ENCODE assay signal across 10 mouse cellular contexts in the genomic region with DNA sequence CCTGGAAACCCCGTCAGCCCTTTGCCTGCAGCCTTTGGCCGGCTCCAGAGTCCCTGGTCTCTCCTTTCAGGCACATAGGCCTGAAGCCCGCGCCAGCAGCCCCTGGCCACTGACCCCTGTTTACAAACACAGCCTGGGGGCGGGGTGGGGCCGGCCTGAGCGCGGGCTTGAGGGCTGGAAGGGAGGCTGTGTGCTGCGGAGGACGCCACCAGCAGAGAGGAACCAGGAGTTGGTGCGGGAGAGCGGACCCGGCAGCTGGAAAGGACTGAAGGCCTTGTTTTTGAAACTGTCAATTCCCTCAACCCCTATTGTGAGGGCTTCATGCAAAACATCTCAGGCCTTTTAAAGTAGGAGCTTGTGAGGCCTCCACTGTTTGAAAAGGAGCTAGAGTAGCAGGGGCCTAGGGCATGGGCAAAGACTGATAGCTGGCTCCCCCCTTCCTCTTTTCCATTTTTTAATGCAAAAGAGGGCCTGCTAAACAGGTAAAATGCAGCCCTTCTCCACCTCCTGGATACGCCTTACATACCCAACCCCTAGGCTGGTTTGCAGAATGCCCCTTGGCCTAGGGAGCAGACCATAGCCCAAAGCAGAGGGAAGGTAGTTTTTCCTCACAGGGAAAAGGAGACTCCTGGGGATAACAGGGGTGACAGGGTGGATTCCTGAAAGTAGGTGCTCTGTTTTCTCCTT. TPM values are rescaled to one million over a fixed set of nuclear protein-coding genes. Genes with fewer than 3 reads are reported as not detected.
DNase-seq lines count a peak whose midpoint lies in the region; ATAC-seq lines count a peak whose summit lies in the region.
"Had no signal": no experiment of that assay in that cellular context is flagged by ENCODE, and none has a peak within 500 bp of the region (broad histone marks: within the 10 kb centered on the region; RNA-seq: fewer than 3 reads in every experiment).

No protein-coding gene starts in this region.

- no peak overlapping the region for H3K4me3 ChIP-seq in heart, embryonic 16.5 days (ENCODE audit: low read length)
- H3K4me3 ChIP-seq in embryonic facial prominence, embryonic 11.5 days (ENCODE audit: low read depth, low read length): peak overlapping the region; percentile 28
- peak overlapping the region; percentile 81 for H3K4me3 ChIP-seq in midbrain, embryonic 10.5 days

- H3K4me1 ChIP-seq in heart, embryonic 16.5 days (ENCODE audit: control insufficient read depth, insufficient read depth, low read length): peaks cover 14% of the 10 kb centered on the region
- H3K4me1 ChIP-seq in embryonic facial prominence, embryonic 11.5 days (ENCODE audit: control insufficient read depth, insufficient read depth, low read length): peaks cover 9% of the 10 kb centered on the region
- peaks cover 72% of the 10 kb centered on the region for H3K4me1 ChIP-seq in midbrain, embryonic 10.5 days

- H3K9me3 ChIP-seq in heart, embryonic 16.5 days (replicated peaks; ENCODE audit: control insufficient read depth, low read length): no peaks in the 10 kb centered on the region
- no peaks in the 10 kb centered on the region for H3K9me3 ChIP-seq in embryonic facial prominence, embryonic 11.5 days (replicated peaks; ENCODE audit: control insufficient read depth, low read length)
- no peaks in the 10 kb centered on the region for H3K9me3 ChIP-seq in midbrain, embryonic 10.5 days (replicated peaks)

- H3K4me2 ChIP-seq in heart, embryonic 16.5 days (ENCODE audit: low read depth, low read length): peak overlapping the region; percentile 43
- H3K4me2 ChIP-seq in embryonic facial prominence, embryonic 11.5 days (ENCODE audit: low read depth, low read length): peak overlapping the region; percentile 78

- peak overlapping the region; percentile 63 for H3K9ac ChIP-seq in heart, embryonic 16.5 days (ENCODE audit: low read length)
- H3K9ac ChIP-seq in embryonic facial prominence, embryonic 11.5 days (replicated peaks; ENCODE audit: low read length): peak overlapping the region; percentile 89

- H3K27me3 ChIP-seq in heart, embryonic 16.5 days (ENCODE audit: control insufficient read depth, insufficient read depth, low read length): no peaks in the 10 kb centered on the region
- H3K27me3 ChIP-seq in embryonic facial prominence, embryonic 11.5 days (ENCODE audit: control insufficient read depth, insufficient read depth, low read length): no peaks in the 10 kb centered on the region
- no peaks in the 10 kb centered on the region for H3K27me3 ChIP-seq in midbrain, embryonic 10.5 days (ENCODE audit: low read depth, poor library complexity, severe bottlenecking)

- peak; percentile 52; the same call in 1 of the 2 replicates for ATAC-seq in heart, embryonic 16.5 days (replicated peaks; ENCODE audit: extremely low read depth, insufficient read depth, low FRiP score)
- peak; percentile 75 for ATAC-seq in embryonic facial prominence, embryonic 11.5 days (replicated peaks; ENCODE audit: insufficient number of reproducible peaks, low FRiP score, low TSS enrichment, low read depth)

- no peak for DNase-seq in heart, adult 18-20 months
- DNase-seq in embryonic facial prominence, embryonic 11.5 days (ENCODE audit: low spot score): peak; percentile 71
- peak; percentile 53 for DNase-seq in kidney, adult 18-20 months
- DNase-seq in midbrain, embryonic 10.5 days (ENCODE audit: low spot score): peak; percentile 92
- DNase-seq in spleen, postnatal 14 days (ENCODE audit: low spot score in 2 of 2): no peak
- no peak for DNase-seq in left cerebral cortex, adult 9 months (ENCODE audit: low spot score in 2 of 2)
- DNase-seq in thymus, postnatal 10 days (ENCODE audit: low spot score in 2 of 2): no peak

- WGBS in heart, embryonic 16.5 days: 37% methylated on average over 14 of the region's 14 CpGs
- WGBS in embryonic facial prominence, embryonic 11.5 days: 3% methylated on average over 14 of the region's 14 CpGs
- WGBS in midbrain, embryonic 10.5 days: 4% methylated on average over 14 of the region's 14 CpGs

- peak overlapping the region; percentile 3; the same call in 1 of the 2 replicates for H3K27ac ChIP-seq in heart, embryonic 16.5 days (ENCODE audit: low read length)
- peak overlapping the region; percentile 94 for H3K27ac ChIP-seq in embryonic facial prominence, embryonic 11.5 days (replicated peaks; ENCODE audit: low read depth, low read length)
- peak overlapping the region; percentile 100 for H3K27ac ChIP-seq in midbrain, embryonic 10.5 days (replicated peaks)

- no peaks in the 10 kb centered on the region for H3K36me3 ChIP-seq in heart, embryonic 16.5 days (ENCODE audit: control insufficient read depth, insufficient read depth)
- no peaks in the 10 kb centered on the region for H3K36me3 ChIP-seq in embryonic facial prominence, embryonic 11.5 days (replicated peaks; ENCODE audit: control insufficient read depth, insufficient read depth, low read depth, low read length)
- H3K36me3 ChIP-seq in midbrain, embryonic 10.5 days: peaks cover 20% of the 10 kb centered on the region

RNA-seq across cellular contexts. Expression of a gene that starts 3.8 kb away (rescaled TPM):
- 9.4 and 9.5 TPM in 2 replicates for polyA plus RNA-seq in heart, embryonic 16.5 days (2015; fragmentation: Nextera tagmentation; extraction: Ambion mirVana)
- 1 to 10 TPM; 3.4 to 4.3 TPM for total RNA-seq in heart, adult 18-20 months (2021)
- 6.6 and 9.2 TPM in 2 replicates for polyA plus RNA-seq in embryonic facial prominence, embryonic 11.5 days (2014; fragmentation: Nextera tagmentation; extraction: Ambion mirVana)
- 25.0 and 25.1 TPM in 2 replicates for polyA plus RNA-seq in midbrain, embryonic 10.5 days (2016; fragmentation: Nextera tagmentation; extraction: Ambion mirVana)
- total RNA-seq: hematopoietic stem cell, adult 5-6 weeks had no signal

RNA-seq across cellular contexts. Expression of a gene that starts 7.5 kb away (rescaled TPM):
- 3.9 TPM in 2 replicates for polyA plus RNA-seq in heart, embryonic 16.5 days (2015; fragmentation: Nextera tagmentation; extraction: Ambion mirVana)
- 1 to 10 TPM; 2.0 to 2.2 TPM for total RNA-seq in heart, adult 18-20 months (2021)
- polyA plus RNA-seq in embryonic facial prominence, embryonic 11.5 days (2014; fragmentation: Nextera tagmentation; extraction: Ambion mirVana): 15.5 and 16.9 TPM in 2 replicates
- polyA plus RNA-seq in midbrain, embryonic 10.5 days (2016; fragmentation: Nextera tagmentation; extraction: Ambion mirVana): 19.3 and 22.7 TPM in 2 replicates
- total RNA-seq: hematopoietic stem cell, adult 5-6 weeks had no signal

RNA-seq across cellular contexts. Expression of a gene that starts 13.7 kb away (rescaled TPM):
- polyA plus RNA-seq in heart, embryonic 16.5 days (2015; fragmentation: Nextera tagmentation; extraction: Ambion mirVana): 40.7 and 44.5 TPM in 2 replicates
- 10 to 100 TPM; 31.0 to 33.4 TPM for total RNA-seq in heart, adult 18-20 months (2021)
- 40.8 and 44.3 TPM in 2 replicates for polyA plus RNA-seq in embryonic facial prominence, embryonic 11.5 days (2014; fragmentation: Nextera tagmentation; extraction: Ambion mirVana)
- polyA plus RNA-seq in midbrain, embryonic 10.5 days (2016; fragmentation: Nextera tagmentation; extraction: Ambion mirVana): 66.9 and 71.0 TPM in 2 replicates

RNA-seq across cellular contexts. Expression of a gene that starts 44.6 kb away (rescaled TPM):
- polyA plus RNA-seq in heart, embryonic 16.5 days (2015; fragmentation: Nextera tagmentation; extraction: Ambion mirVana): not detected in 2 replicates
- not detected for total RNA-seq in heart, adult 18-20 months (2021)
- not detected in 2 replicates for polyA plus RNA-seq in embryonic facial prominence, embryonic 11.5 days (2014; fragmentation: Nextera tagmentation; extraction: Ambion mirVana)
- not detected in 2 replicates for polyA plus RNA-seq in midbrain, embryonic 10.5 days (2016; fragmentation: Nextera tagmentation; extraction: Ambion mirVana)
- total RNA-seq: hematopoietic stem cell, adult 5-6 weeks; MEL had no signal

Comparison
In these comparisons a context has a peak if more than half of its experiments do, and no peak if none do; other contexts are left out.
1. H3K27ac ChIP-seq: peak in every context shown above with its lines; median percentile 100 in midbrain, embryonic 10.5 days; 94 in embryonic facial prominence, embryonic 11.5 days; 3 in heart, embryonic 16.5 days.
2. DNase-seq: peak in embryonic facial prominence, embryonic 11.5 days (single experiment), kidney, adult 18-20 months (single experiment) and midbrain, embryonic 10.5 days (single experiment); none in heart, adult 18-20 months (0 of 2), spleen, postnatal 14 days (0 of 2), left cerebral cortex, adult 9 months (0 of 2) and thymus, postnatal 10 days (0 of 2).